Mouse (Mus musculus) heart, embryonic 14.5 days (tissue): ENCODE measurements at regions not wholly inside any gene's neighbourhood (a gene's known extent, or its start where the extent isn't known, plus 50 kb on each side); places are given as distances from the start of the nearest gene placed in this dataset.

Experiments
- ATAC-seq: fragments of 200-750 bp; cut with Nextera tagmentation; 2 replicates; pipeline ENCODE4 v1.8.0; 2017; ENCODE audit warnings: low read depth, moderate TSS enrichment; ENCODE audit not compliant: insufficient number of reproducible peaks, insufficient read depth, low FRiP score
- H3K27ac ChIP-seq, 2 experiments: fragments of 200-500 bp in 1 of 2; fragments of 300-500 bp in 1 of 2; sonication (generic) in 1 of 2; replicated peaks in 1 of 2; 2 replicates each; pipeline ENCODE4 v1.5.1; 2012 to 2014; ENCODE audit warnings: low read depth in 2 of 2, low read length in 2 of 2, control low read depth in 1 of 2, mild to moderate bottlenecking in 1 of 2, mixed read lengths in 1 of 2; ENCODE audit not compliant: control insufficient read depth in 1 of 2, insufficient read depth in 1 of 2
- H3K27me3 ChIP-seq: fragments of 300-500 bp; sonication (generic); 2 replicates; pipeline ENCODE4 v1.6.1; 2014; ENCODE audit warnings: mild to moderate bottlenecking, low read length, control low read depth; ENCODE audit not compliant: control insufficient read depth, insufficient read depth
- H3K36me3 ChIP-seq: fragments of 300-500 bp; sonication (generic); 2 replicates; pipeline ENCODE4 v1.6.1; 2014; ENCODE audit warnings: mild to moderate bottlenecking, control low read depth, low read length, mixed read lengths; ENCODE audit not compliant: control insufficient read depth, insufficient read depth
- H3K4me1 ChIP-seq, 2 experiments: fragments of 200-500 bp in 1 of 2; fragments of 300-500 bp in 1 of 2; sonication (generic) in 1 of 2; 2 replicates each; pipeline ENCODE4 v1.6.1; 2012 to 2014; ENCODE audit warnings: low read length in 2 of 2, control low read depth in 1 of 2, mixed read lengths in 1 of 2; ENCODE audit not compliant: control insufficient read depth in 2 of 2, insufficient read depth in 2 of 2
- H3K4me2 ChIP-seq: fragments of 300-500 bp; sonication (generic); 2 replicates; pipeline ENCODE4 v1.6.1; 2014; ENCODE audit warnings: mild to moderate bottlenecking, low read length
- H3K4me3 ChIP-seq, 2 experiments: fragments of 200-500 bp in 1 of 2; fragments of 300-500 bp in 1 of 2; sonication (generic) in 1 of 2; 2 replicates each; pipeline ENCODE4 v1.5.1; 2012 to 2014; ENCODE audit warnings: low read length in 2 of 2, mild to moderate bottlenecking in 2 of 2, control low read depth in 1 of 2, low read depth in 1 of 2, moderate library complexity in 1 of 2; ENCODE audit not compliant: control insufficient read depth in 1 of 2, insufficient read depth in 1 of 2
- H3K9ac ChIP-seq: fragments of 300-500 bp; sonication (generic); 2 replicates; pipeline ENCODE4 v1.6.1; 2014; ENCODE audit warnings: mild to moderate bottlenecking, low read length
- H3K9me3 ChIP-seq: fragments of 300-500 bp; sonication (generic); 2 replicates; pipeline ENCODE4 v1.6.1; 2016; ENCODE audit warnings: low read length, control low read depth; ENCODE audit not compliant: control insufficient read depth
- WGBS: fragments of 180-500 bp; shearing (Covaris S2); extraction: QIAGEN DNeasy Blood & Tissue Kit; methylation state at CpG from one replicate; pipeline ENCODE4 v1.1.7; 2014; 5-methylcytosine and 5-hydroxymethylcytosine counted together

GRCm38 (mm10) chr2:178632831-178633585 lies 202.7 kb downstream of the Cdh26 start:
- no peak for ATAC-seq
- Histone ChIP-seq H3K4me2 (no peak overlapping the region), H3K9ac (no peak overlapping the region), H3K27ac (no peak overlapping the region), H3K4me1 (peaks cover 2 to 4% of the 10 kb centered on the region in 2 experiments; a peak in 2 of 4 replicates), H3K27me3 (no peaks in the 10 kb centered on the region), H3K36me3 (no peaks in the 10 kb centered on the region), H3K9me3 (no peaks in the 10 kb centered on the region), H3K4me3 (no peak overlapping the region)
- WGBS = 87% methylated on average over 13 of the region's 13 CpGs

DNA sequence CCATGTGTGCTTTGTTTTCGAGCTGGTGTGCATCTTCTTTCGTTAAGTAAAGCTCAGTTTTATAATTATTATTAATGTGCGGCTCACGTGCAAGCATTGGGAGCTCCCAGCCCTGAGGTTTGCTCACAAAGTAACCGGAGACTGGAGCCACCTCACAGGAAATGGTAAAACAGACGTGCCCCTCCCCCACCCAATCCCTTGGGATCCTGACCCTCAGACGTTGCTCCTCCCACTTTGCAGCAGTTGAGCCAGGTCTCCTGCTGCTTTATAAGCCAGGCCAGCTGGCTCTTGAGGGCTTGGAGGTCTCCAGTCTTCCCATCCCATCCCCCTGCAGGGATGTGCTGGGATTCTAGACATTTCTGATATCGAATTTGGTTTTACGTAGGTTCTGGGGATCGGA lies 203.8 kb downstream of the Cdh26 start:
- H3K9ac ChIP-seq = no peak overlapping the region
- no peak overlapping the region for H3K4me3 ChIP-seq
- H3K27me3 ChIP-seq = no peaks in the 10 kb centered on the region
- H3K9me3 ChIP-seq = no peaks in the 10 kb centered on the region
- H3K27ac ChIP-seq = no peak overlapping the region
- H3K4me2 ChIP-seq = no peak overlapping the region
- H3K4me1 ChIP-seq = peaks cover 0 to 2% of the 10 kb centered on the region in 2 experiments; a peak in 2 of 4 replicates
- WGBS = 49% methylated on average over 10 of the region's 10 CpGs
- no peak for ATAC-seq
- no peaks in the 10 kb centered on the region for H3K36me3 ChIP-seq

DNA sequence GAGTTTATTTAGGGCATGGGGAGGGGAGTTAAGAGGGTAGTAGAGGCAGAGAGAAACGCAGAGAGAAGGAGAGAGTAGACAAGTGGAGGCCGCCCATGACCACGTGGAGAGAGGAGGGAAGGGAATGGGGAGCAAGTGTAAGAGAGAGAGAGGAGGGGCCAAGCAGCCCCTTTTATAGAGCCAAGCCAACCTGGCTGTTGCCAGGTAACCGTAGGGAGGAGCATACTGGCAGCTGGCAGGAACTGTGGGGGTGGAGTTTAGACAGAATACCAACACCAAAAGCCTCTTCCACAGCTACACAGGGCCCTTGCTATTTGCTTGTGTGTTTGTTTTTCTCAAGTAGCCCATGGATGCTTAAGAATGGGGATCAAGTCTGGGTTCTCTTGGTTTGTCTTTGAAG lies 205.4 kb downstream of the Cdh26 start:
- H3K9me3 ChIP-seq = no peaks in the 10 kb centered on the region
- H3K4me3 ChIP-seq = no peak overlapping the region
- H3K4me2 ChIP-seq = no peak overlapping the region
- 44% methylated on average over 4 of the region's 4 CpGs for WGBS
- H3K36me3 ChIP-seq = no peaks in the 10 kb centered on the region
- H3K27ac ChIP-seq = no peak overlapping the region
- peaks cover 0 to 2% of the 10 kb centered on the region in 2 experiments; a peak in 2 of 4 replicates for H3K4me1 ChIP-seq
- no peaks in the 10 kb centered on the region for H3K27me3 ChIP-seq
- no peak overlapping the region for H3K9ac ChIP-seq
- no peak for ATAC-seq

- no peaks in the 10 kb centered on the region for H3K9me3 ChIP-seq
- H3K4me3 ChIP-seq = no peak overlapping the region
- no peaks in the 10 kb centered on the region for H3K27me3 ChIP-seq
- peaks cover 0 to 2% of the 10 kb centered on the region in 2 experiments; a peak in 2 of 4 replicates for H3K4me1 ChIP-seq
- WGBS = 83% methylated on average over 9 of the region's 9 CpGs
- ATAC-seq = no peak
- no peak overlapping the region for H3K9ac ChIP-seq
- H3K36me3 ChIP-seq = no peaks in the 10 kb centered on the region
- no peak overlapping the region for H3K27ac ChIP-seq
- no peak overlapping the region for H3K4me2 ChIP-seq
Observed at GRCm38 (mm10) chr2:178636901-178637300, 206.6 kb downstream of the Cdh26 start.

DNA sequence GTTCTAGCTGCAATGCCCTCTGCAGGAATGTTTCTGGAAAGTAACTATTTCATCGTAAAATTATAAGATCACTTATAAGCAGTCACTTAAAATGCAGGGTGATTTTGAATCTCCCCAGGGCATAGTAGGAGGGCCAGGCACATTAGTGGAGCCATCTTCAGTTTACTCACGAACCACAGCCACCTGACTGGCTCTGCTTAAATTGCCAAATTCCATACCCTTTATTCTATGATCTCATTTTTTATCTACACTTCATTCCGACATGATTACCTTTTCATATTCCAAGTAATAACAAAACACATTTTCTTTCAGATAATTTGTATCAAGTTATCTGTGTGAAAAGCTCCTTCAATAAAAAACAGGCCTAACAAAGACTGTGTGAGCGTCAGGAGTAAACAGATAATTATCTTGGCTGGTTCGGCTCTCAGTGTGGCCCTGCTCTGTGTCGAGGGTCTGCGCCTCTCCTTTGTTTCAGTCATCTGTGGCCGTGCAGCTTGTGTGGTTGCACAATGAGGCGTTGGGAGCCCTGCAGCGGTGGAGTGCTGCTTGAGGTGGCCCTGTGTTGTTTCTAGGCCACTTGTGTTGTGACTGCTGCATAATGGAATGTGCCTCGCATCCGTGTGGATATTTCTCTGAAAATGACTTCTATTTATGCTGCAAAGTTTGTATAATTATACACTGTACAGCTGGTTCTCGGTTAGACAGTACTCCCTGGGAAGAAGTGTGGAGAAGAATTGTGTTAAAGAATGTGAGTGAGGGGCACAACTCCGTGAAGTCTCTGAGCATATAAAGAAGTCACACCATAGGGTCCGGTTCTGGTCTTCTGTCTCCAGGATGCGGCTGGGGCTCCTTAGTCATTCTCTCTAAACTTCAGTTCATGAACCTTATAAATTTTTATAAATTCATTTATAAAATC lies 212.1 kb downstream of the Cdh26 start:
- WGBS = 62% methylated on average over 16 of the region's 16 CpGs
- no peak overlapping the region for H3K9ac ChIP-seq
- H3K4me3 ChIP-seq = no peak overlapping the region
- H3K9me3 ChIP-seq = no peaks in the 10 kb centered on the region
- H3K27me3 ChIP-seq = no peaks in the 10 kb centered on the region
- ATAC-seq = no peak
- no peaks in the 10 kb centered on the region for H3K36me3 ChIP-seq
- H3K4me2 ChIP-seq = no peak overlapping the region
- no peak overlapping the region for H3K27ac ChIP-seq
- no peaks in the 10 kb centered on the region for H3K4me1 ChIP-seq

DNA sequence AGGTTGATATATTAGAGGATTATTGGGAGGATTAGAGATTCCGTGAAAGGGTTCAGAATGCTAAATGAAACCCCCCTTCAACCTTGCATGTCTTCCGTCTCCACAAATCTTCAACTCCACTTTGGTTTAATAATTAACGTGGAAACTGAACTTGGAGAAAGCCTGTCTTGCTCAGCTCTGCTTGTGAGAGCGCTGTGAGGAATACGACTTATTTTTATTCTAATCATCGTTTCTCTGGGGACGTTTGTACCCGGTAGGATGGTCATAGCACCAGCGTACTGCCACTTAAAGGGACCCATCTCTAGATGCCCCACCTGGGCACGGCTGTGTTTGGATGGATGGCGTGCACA lies 212.7 kb downstream of the Cdh26 start:
- no peak for ATAC-seq
- no peak overlapping the region for H3K27ac ChIP-seq
- H3K27me3 ChIP-seq = no peaks in the 10 kb centered on the region
- 81% methylated on average over 11 of the region's 11 CpGs for WGBS
- no peak overlapping the region for H3K9ac ChIP-seq
- no peaks in the 10 kb centered on the region for H3K9me3 ChIP-seq
- no peaks in the 10 kb centered on the region for H3K4me1 ChIP-seq
- H3K4me2 ChIP-seq = no peak overlapping the region
- H3K4me3 ChIP-seq = no peak overlapping the region
- H3K36me3 ChIP-seq = no peaks in the 10 kb centered on the region

DNA sequence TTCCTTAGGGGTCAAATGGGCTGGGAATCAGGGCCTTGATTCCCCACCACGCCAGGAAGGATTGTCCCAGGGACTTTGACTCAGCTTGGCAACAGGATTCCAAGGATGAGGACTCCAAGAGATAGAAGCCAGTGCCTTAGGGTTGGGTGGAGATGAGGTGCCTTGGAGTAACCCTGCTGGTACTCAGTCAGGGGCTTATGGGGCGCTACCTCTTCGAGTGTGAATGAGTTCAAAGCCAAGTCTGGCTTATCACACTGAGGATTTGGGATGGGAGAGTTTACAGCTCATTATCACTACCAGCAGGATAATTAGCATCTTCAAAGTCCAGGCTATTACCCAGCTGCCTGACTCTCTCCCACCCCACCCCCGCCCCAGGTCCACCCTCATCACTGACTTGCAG lies 213.5 kb downstream of the Cdh26 start:
- ATAC-seq = no peak
- WGBS = 14% methylated on average over 4 of the region's 4 CpGs
- Histone ChIP-seq H3K36me3 (no peaks in the 10 kb centered on the region), H3K27ac (no peak overlapping the region), H3K9me3 (no peaks in the 10 kb centered on the region), H3K4me2 (no peak overlapping the region), H3K4me3 (no peak overlapping the region), H3K9ac (no peak overlapping the region), H3K4me1 (no peaks in the 10 kb centered on the region), H3K27me3 (no peaks in the 10 kb centered on the region)
